Mouse (Mus musculus) hindbrain, embryonic 11.5 days (tissue): ENCODE results near the gene Dab2ip. TPM values are rescaled to one million over a fixed set of nuclear protein-coding genes. Genes with fewer than 3 reads are reported as not detected.

ENCODE experiments used
- ATAC-seq: fragments of 200-750 bp; cut with Nextera tagmentation; 2 replicates; pipeline ENCODE4 v1.8.0; 2017; ENCODE audit warnings: mild to moderate bottlenecking, moderate TSS enrichment, moderate library complexity; ENCODE audit not compliant: low FRiP score
- DNase-seq: peaks from one replicate; pipeline ENCODE4 v3.0.0-alpha.2; 2015; ENCODE audit warnings: low spot score
- H3K27ac ChIP-seq: fragments of 300-500 bp; sonication (generic); 2 replicates; pipeline ENCODE4 v1.5.1; 2014; ENCODE audit warnings: mild to moderate bottlenecking, low read depth, low read length
- H3K27me3 ChIP-seq: fragments of 300-500 bp; sonication (generic); 2 replicates; pipeline ENCODE4 v1.6.1; 2014; ENCODE audit warnings: mild to moderate bottlenecking, low read length, moderate library complexity, mixed read lengths; ENCODE audit not compliant: control insufficient read depth, insufficient read depth
- H3K36me3 ChIP-seq: fragments of 300-500 bp; sonication (generic); 2 replicates; pipeline ENCODE4 v1.6.1; 2014; ENCODE audit warnings: mild to moderate bottlenecking, low read length, moderate library complexity, mixed read lengths; ENCODE audit not compliant: control insufficient read depth, insufficient read depth
- H3K4me1 ChIP-seq: fragments of 300-500 bp; sonication (generic); replicated peaks from 2 replicates; pipeline ENCODE4 v1.6.1; 2014; ENCODE audit warnings: low read length, mixed read lengths; ENCODE audit not compliant: control insufficient read depth, insufficient read depth
- H3K4me2 ChIP-seq: fragments of 300-500 bp; sonication (generic); replicated peaks from 2 replicates; pipeline ENCODE4 v1.6.1; 2014; ENCODE audit warnings: mild to moderate bottlenecking, low read depth, low read length
- H3K4me3 ChIP-seq: fragments of 300-500 bp; sonication (generic); 2 replicates; pipeline ENCODE4 v1.5.1; 2014; ENCODE audit warnings: low read depth, low read length
- H3K9ac ChIP-seq: fragments of 300-500 bp; sonication (generic); 2 replicates; pipeline ENCODE4 v1.6.1; 2014; ENCODE audit warnings: low read depth, low read length
- H3K9me3 ChIP-seq: fragments of 300-500 bp; sonication (generic); 2 replicates; pipeline ENCODE4 v1.6.1; 2016; ENCODE audit warnings: low read length; ENCODE audit not compliant: control insufficient read depth
- WGBS: fragments of 180-500 bp; shearing (Covaris S2); extraction: QIAGEN DNeasy Blood & Tissue Kit; methylation state at CpG from one replicate; pipeline ENCODE4 v1.1.7; 2014; 5-methylcytosine and 5-hydroxymethylcytosine counted together
- polyA plus RNA-seq: library from polyadenylated mRNA; unstranded; fragments of >200 nt; fragmentation: Nextera tagmentation; extraction: Ambion mirVana; gene quantifications from 2 replicates; pipeline ENCODE4 v1.2.1, GENCODE M21; 2014

Dab2ip gene
- polyA plus RNA-seq, 1 experiment from 2014 or later: 37.8 TPM

- H3K27ac ChIP-seq: no peak overlapping the region
- ATAC-seq: no peak
- H3K4me1 ChIP-seq: peaks cover 7% of the 10 kb centered on the region
Measured at GRCm38 (mm10) chr2:35697768-35698167, 139.7 kb downstream of the Dab2ip start.

GRCm38 (mm10) chr2:35700966-35701365 is 142.9 kb downstream of the Dab2ip start:
- ATAC-seq (no peak), DNase-seq (no peak)
- peaks cover 3% of the 10 kb centered on the region; the same call in 1 of the 2 replicates for H3K4me1 ChIP-seq
- no peak overlapping the region for H3K27ac ChIP-seq
- H3K27me3 ChIP-seq: no peaks in the 10 kb centered on the region
- no peak overlapping the region for H3K4me3 ChIP-seq
- no peak overlapping the region for H3K4me2 ChIP-seq
- no peaks in the 10 kb centered on the region for H3K9me3 ChIP-seq
- H3K36me3 ChIP-seq: no peaks in the 10 kb centered on the region
- H3K9ac ChIP-seq: no peak overlapping the region
- WGBS: 89% methylated on average over 2 of the region's 2 CpGs

More at GRCm38 (mm10) chr2:35697768-35698167, 139.7 kb downstream of the Dab2ip start:
- no peaks in the 10 kb centered on the region for H3K9me3 ChIP-seq
- no peak overlapping the region for H3K9ac ChIP-seq
- H3K4me3 ChIP-seq: no peak overlapping the region
- DNase-seq: no peak
- WGBS: 86% methylated on average over 3 of the region's 3 CpGs
- no peaks in the 10 kb centered on the region for H3K27me3 ChIP-seq
- no peaks in the 10 kb centered on the region for H3K36me3 ChIP-seq
- H3K4me2 ChIP-seq: no peak overlapping the region

- H3K4me1 ChIP-seq: peaks cover 2% of the 10 kb centered on the region; the same call in 1 of the 2 replicates
- no peaks in the 10 kb centered on the region for H3K9me3 ChIP-seq
- DNase-seq: no peak
- no peak for ATAC-seq
- 86% methylated on average over 7 of the region's 7 CpGs for WGBS
- no peaks in the 10 kb centered on the region for H3K27me3 ChIP-seq
- H3K9ac ChIP-seq: no peak overlapping the region
- no peaks in the 10 kb centered on the region for H3K36me3 ChIP-seq
- H3K4me3 ChIP-seq: no peak overlapping the region
- H3K27ac ChIP-seq: peak overlapping the region; percentile 30; the same call in 1 of the 2 replicates
- H3K4me2 ChIP-seq: no peak overlapping the region
Measured at GRCm38 (mm10) chr2:35702001-35702400, 143.9 kb downstream of the Dab2ip start.

GRCm38 (mm10) chr2:35702608-35703007 is 144.5 kb downstream of the Dab2ip start:
- peak; percentile 43 for DNase-seq
- Histone ChIP-seq H3K4me1 (no peaks in the 10 kb centered on the region; the same call in 1 of the 2 replicates), H3K27ac (peak overlapping the region; percentile 55; the same call in 1 of the 2 replicates), H3K4me3 (no peak overlapping the region), H3K27me3 (no peaks in the 10 kb centered on the region), H3K4me2 (no peak overlapping the region), H3K9me3 (no peaks in the 10 kb centered on the region), H3K9ac (no peak overlapping the region), H3K36me3 (no peaks in the 10 kb centered on the region)
- WGBS: 46% methylated on average over 6 of the region's 6 CpGs
- peak; percentile 55; the same call in 1 of the 2 replicates for ATAC-seq

GRCm38 (mm10) chr2:35703241-35703640 is 145.2 kb downstream of the Dab2ip start:
- 96% methylated on average over 3 of the region's 3 CpGs for WGBS
- Histone ChIP-seq H3K4me1 (no peaks in the 10 kb centered on the region; the same call in 1 of the 2 replicates), H3K4me2 (no peak overlapping the region), H3K4me3 (no peak overlapping the region), H3K36me3 (no peaks in the 10 kb centered on the region), H3K9ac (no peak overlapping the region), H3K9me3 (no peaks in the 10 kb centered on the region), H3K27ac (peak overlapping the region; percentile 55; the same call in 1 of the 2 replicates), H3K27me3 (no peaks in the 10 kb centered on the region)
- ATAC-seq: no peak
- DNase-seq: no peak

- Histone ChIP-seq H3K9me3 (no peaks in the 10 kb centered on the region), H3K27ac (no peak overlapping the region), H3K4me2 (no peak overlapping the region), H3K4me3 (no peak overlapping the region), H3K9ac (no peak overlapping the region), H3K27me3 (no peaks in the 10 kb centered on the region), H3K4me1 (no peaks in the 10 kb centered on the region), H3K36me3 (peaks cover 17% of the 10 kb centered on the region)
- DNase-seq: no peak
- 94% methylated on average over 5 of the region's 5 CpGs for WGBS
- ATAC-seq: no peak
Measured at GRCm38 (mm10) chr2:35712611-35713010, 154.5 kb downstream of the Dab2ip start.

GRCm38 (mm10) chr2:35713460-35713859 is 155.4 kb downstream of the Dab2ip start:
- 93% methylated on average over 7 of the region's 7 CpGs for WGBS
- DNase-seq (no peak), ATAC-seq (no peak)
- Histone ChIP-seq H3K9ac (no peak overlapping the region), H3K27me3 (no peaks in the 10 kb centered on the region), H3K4me1 (no peaks in the 10 kb centered on the region), H3K9me3 (no peaks in the 10 kb centered on the region), H3K4me3 (no peak overlapping the region), H3K27ac (no peak overlapping the region), H3K36me3 (peaks cover 17% of the 10 kb centered on the region), H3K4me2 (no peak overlapping the region)

- no peak overlapping the region for H3K4me2 ChIP-seq
- peaks cover 17% of the 10 kb centered on the region for H3K36me3 ChIP-seq
- WGBS: 72% methylated on average over 8 of the region's 8 CpGs
- H3K27ac ChIP-seq: no peak overlapping the region
- no peaks in the 10 kb centered on the region for H3K9me3 ChIP-seq
- H3K9ac ChIP-seq: no peak overlapping the region
- H3K4me3 ChIP-seq: no peak overlapping the region
- DNase-seq (no peak), ATAC-seq (no peak)
- H3K4me1 ChIP-seq: no peaks in the 10 kb centered on the region
- H3K27me3 ChIP-seq: no peaks in the 10 kb centered on the region
Measured at GRCm38 (mm10) chr2:35714742-35715167, 156.7 kb downstream of the Dab2ip start.

- H3K27ac ChIP-seq: no peak overlapping the region
- DNase-seq (no peak), ATAC-seq (no peak)
- no peak overlapping the region for H3K4me2 ChIP-seq
- no peaks in the 10 kb centered on the region for H3K4me1 ChIP-seq
- peaks cover 11% of the 10 kb centered on the region for H3K36me3 ChIP-seq
- H3K9me3 ChIP-seq: no peaks in the 10 kb centered on the region
- no peak overlapping the region for H3K4me3 ChIP-seq
- no peak overlapping the region for H3K9ac ChIP-seq
- H3K27me3 ChIP-seq: no peaks in the 10 kb centered on the region
- WGBS: 93% methylated on average over 3 of the region's 3 CpGs
Measured at GRCm38 (mm10) chr2:35715485-35715884, 157.4 kb downstream of the Dab2ip start.
